Mouse (Mus musculus): ENCODE measurements at regions not wholly inside any gene's neighbourhood (a gene's known extent, or its start where the extent isn't known, plus 50 kb on each side); places are given as distances from the start of the nearest gene placed in this dataset.
A peak's percentile ranks its signal among the peaks of the same experiment; 100 is the strongest.
"Not testable (repeated sequence)": the region's sequence is repeated elsewhere in the genome, so short reads cannot be mapped to it uniquely, and the experiment has no call there.

- ATAC-seq (ENCODE audit: poor library complexity, severe bottlenecking), result no peak
These were observed 512.1 kb upstream of the Vrk2 start for GRCm38 (mm10) chr11:27105920-27106319.

- no peak for ATAC-seq (ENCODE audit: poor library complexity, severe bottlenecking)
These were observed 509.1 kb upstream of the Vrk2 start for GRCm38 (mm10) chr11:27102906-27103305.

- peak; percentile 77 for ATAC-seq (ENCODE audit: poor library complexity, severe bottlenecking)
These were observed 508.2 kb upstream of the Vrk2 start for GRCm38 (mm10) chr11:27102045-27102444.

GRCm38 (mm10) chr11:27096615-27097014 is 502.8 kb upstream of the Vrk2 start:
- no peak for ATAC-seq (ENCODE audit: poor library complexity, severe bottlenecking)

- ATAC-seq (ENCODE audit: poor library complexity, severe bottlenecking), result not testable (repeated sequence)
These were observed 501.7 kb upstream of the Vrk2 start for GRCm38 (mm10) chr11:27095460-27095859.

- no peak for ATAC-seq (ENCODE audit: poor library complexity, severe bottlenecking)
These were observed 492.7 kb upstream of the Vrk2 start for GRCm38 (mm10) chr11:27086516-27086915.

- peak; percentile 49; the same call in 1 of the 2 replicates for ATAC-seq (ENCODE audit: poor library complexity, severe bottlenecking)
These were observed 487.4 kb upstream of the Vrk2 start for GRCm38 (mm10) chr11:27081188-27081587.

- ATAC-seq (ENCODE audit: poor library complexity, severe bottlenecking), result no peak
These were observed 476.6 kb upstream of the Vrk2 start for GRCm38 (mm10) chr11:27070381-27070780.

- peak; percentile 92 for ATAC-seq (ENCODE audit: poor library complexity, severe bottlenecking)
These were observed 433.5 kb upstream of the Vrk2 start for GRCm38 (mm10) chr11:27027243-27027852.

- ATAC-seq (ENCODE audit: poor library complexity, severe bottlenecking), result no peak
These were observed 431.7 kb upstream of the Vrk2 start for GRCm38 (mm10) chr11:27025500-27025899.

- peak; percentile 91 for ATAC-seq (ENCODE audit: poor library complexity, severe bottlenecking)
These were observed 402.7 kb upstream of the Vrk2 start for GRCm38 (mm10) chr11:26996292-26997099.

GRCm38 (mm10) chr11:26981216-26981615 is 387.4 kb upstream of the Vrk2 start:
- no peak for ATAC-seq (ENCODE audit: poor library complexity, severe bottlenecking)

- ATAC-seq (ENCODE audit: poor library complexity, severe bottlenecking), result no peak
These were observed 378.8 kb upstream of the Vrk2 start for GRCm38 (mm10) chr11:26972533-26973081.

GRCm38 (mm10) chr11:26971161-26971560 is 377.4 kb upstream of the Vrk2 start:
- no peak for ATAC-seq (ENCODE audit: poor library complexity, severe bottlenecking)

- no peak for ATAC-seq (ENCODE audit: poor library complexity, severe bottlenecking)
These were observed 373.6 kb upstream of the Vrk2 start for GRCm38 (mm10) chr11:26967427-26967826.

- peak; percentile 60 for ATAC-seq (ENCODE audit: poor library complexity, severe bottlenecking)
These were observed 369.3 kb upstream of the Vrk2 start for GRCm38 (mm10) chr11:26962928-26963667.

GRCm38 (mm10) chr11:26962040-26962927 is 368.5 kb upstream of the Vrk2 start:
- peak; percentile 46; the same call in 1 of the 2 replicates for ATAC-seq (ENCODE audit: poor library complexity, severe bottlenecking)

GRCm38 (mm10) chr11:26961336-26961980 is 367.7 kb upstream of the Vrk2 start:
- peak; percentile 92 for ATAC-seq (ENCODE audit: poor library complexity, severe bottlenecking)

GRCm38 (mm10) chr11:26956153-26956552 is 362.4 kb upstream of the Vrk2 start:
- ATAC-seq (ENCODE audit: poor library complexity, severe bottlenecking), result no peak

GRCm38 (mm10) chr11:26931766-26932165 is 338.0 kb upstream of the Vrk2 start:
- ATAC-seq (ENCODE audit: poor library complexity, severe bottlenecking), result no peak

All from megakaryocyte, adult 5-6 weeks (primary cell).